Mouse (Mus musculus) embryonic fibroblast, embryonic 13.5 days (primary cell): ENCODE data around the gene Ablim1. TPM values are rescaled to one million over a fixed set of nuclear protein-coding genes. Genes with fewer than 3 reads are reported as not detected.

ENCODE experiments used
- H3K27ac ChIP-seq: 2 replicates; pipeline ENCODE4 v1.5.1; 2012; ENCODE audit warnings: low read length, control low read depth, inconsistent platforms; ENCODE audit not compliant: insufficient read depth
- H3K4me1 ChIP-seq: 2 replicates; pipeline ENCODE4 v1.6.1; 2011; ENCODE audit warnings: low read length; ENCODE audit not compliant: control insufficient read depth, insufficient read depth
- H3K4me3 ChIP-seq: 2 replicates; pipeline ENCODE4 v1.5.1; 2011; ENCODE audit warnings: mild to moderate bottlenecking, control low read depth, low read length; ENCODE audit not compliant: insufficient read depth
- CTCF ChIP-seq: IDR thresholded peaks from 2 replicates; pipeline ENCODE4 v1.5.1; 2011; ENCODE audit warnings: mild to moderate bottlenecking, control low read depth, low read length, moderate library complexity, borderline replicate concordance; ENCODE audit not compliant: insufficient read depth
- POLR2A ChIP-seq: IDR thresholded peaks from 2 replicates; pipeline ENCODE4 v1.6.1; 2011; ENCODE audit warnings: low read depth, mild to moderate bottlenecking, control low read depth, low read length, moderate library complexity
- polyA plus RNA-seq: library from polyadenylated mRNA; stranded (reverse); fragments of >200 nt; gene quantifications from 2 replicates; pipeline ENCODE4 v1.2.4, GENCODE M21; 2011; ENCODE audit warnings: low read depth; ENCODE audit not compliant: missing spikeins, insufficient read length

Gene Ablim1
- polyA plus RNA-seq, 1 experiment: 24.0 TPM

DNA sequence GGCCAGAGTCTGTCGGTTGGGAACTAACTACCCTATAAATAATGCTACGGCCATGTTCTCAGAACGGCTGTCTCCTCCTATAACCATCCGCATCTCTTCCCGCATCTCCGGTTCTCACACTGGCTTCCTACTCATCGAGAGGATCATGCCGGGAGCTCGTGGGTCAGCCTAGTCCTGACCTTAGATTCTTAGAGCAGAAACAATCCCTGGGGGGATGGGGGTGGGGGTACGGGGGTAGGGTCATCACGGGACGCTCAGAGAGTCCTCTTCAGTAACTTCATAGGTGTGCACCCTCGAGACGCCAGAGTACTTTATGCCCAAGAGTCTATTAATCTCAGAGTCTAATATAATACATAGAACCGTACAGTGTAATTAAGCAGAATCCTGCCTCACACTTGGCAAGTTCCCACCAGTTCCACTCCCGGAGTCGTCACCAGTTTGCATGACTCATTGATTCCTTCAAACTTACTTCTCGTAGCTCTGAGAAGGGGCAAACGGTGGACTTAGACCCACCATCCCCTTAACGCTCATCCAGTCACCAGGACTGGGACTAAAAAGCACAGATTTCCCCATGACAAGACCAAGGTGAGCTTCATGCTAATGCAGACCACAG lies 156.9 kb downstream of the Ablim1 start:
- Histone ChIP-seq H3K27ac (no peak overlapping the region), H3K4me3 (no peak overlapping the region), H3K4me1 (no peaks in the 10 kb centered on the region; the same call in 1 of the 2 replicates)
- no peak for TF ChIP-seq POLR2A
- TF ChIP-seq CTCF: no peak

DNA sequence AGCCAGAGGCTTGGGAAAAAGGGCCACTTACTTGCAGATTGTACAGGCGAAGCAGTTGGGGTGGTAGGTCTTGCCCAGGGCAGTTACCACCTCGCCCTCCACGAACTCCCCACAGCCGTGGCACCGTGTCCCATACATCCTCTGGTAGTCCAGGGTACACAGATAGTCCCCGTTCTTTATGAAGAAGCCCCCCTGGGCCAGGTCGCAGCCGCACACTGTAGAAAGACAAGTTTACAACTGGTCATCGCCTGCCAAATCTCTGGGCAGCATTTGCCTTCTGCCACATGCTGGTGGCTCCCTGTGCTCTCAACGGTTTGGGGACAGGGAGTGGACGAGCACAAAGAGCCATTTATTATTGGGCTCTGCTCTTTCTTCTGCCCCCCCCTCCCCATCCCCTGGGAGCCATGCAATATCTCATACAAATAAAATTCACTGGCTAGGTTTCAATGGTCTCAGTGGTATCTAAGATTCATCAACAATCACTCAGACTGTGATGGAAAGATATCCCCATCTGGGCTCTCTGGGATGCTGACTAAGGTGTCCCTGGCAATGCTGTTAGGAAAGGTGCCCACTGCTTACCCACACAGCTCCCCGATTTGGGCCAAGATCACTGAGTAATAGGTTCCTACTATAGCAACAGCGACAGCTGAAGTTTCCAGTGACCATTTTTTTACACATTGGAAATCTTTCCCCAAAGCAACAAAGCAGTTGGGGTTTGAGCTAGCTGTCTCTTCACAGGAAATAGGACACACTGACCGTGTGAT lies 159.4 kb downstream of the Ablim1 start:
- Histone ChIP-seq H3K27ac (no peak overlapping the region), H3K4me1 (no peaks in the 10 kb centered on the region; the same call in 1 of the 2 replicates), H3K4me3 (no peak overlapping the region)
- no peak for TF ChIP-seq CTCF
- no peak for TF ChIP-seq POLR2A

DNA sequence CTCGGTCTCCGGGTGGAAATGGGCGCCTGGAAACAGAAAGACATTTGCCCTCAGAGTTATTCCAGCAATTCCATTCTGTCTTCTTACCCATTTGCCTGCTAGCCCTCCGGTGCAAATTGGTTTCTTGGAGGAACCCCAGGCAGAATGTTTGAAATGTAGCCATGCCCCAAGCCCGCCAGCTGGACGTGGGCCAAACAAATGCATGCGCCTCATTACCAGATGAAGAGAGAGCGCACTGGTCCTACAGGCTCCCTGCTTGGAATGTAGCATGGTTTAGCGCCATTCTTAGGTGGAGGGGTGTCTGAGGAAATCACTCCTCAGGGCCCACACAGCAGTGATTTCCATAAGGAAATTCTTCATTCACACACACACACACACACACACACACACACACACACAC lies 162.4 kb downstream of the Ablim1 start:
- Histone ChIP-seq H3K4me3 (no peak overlapping the region), H3K4me1 (no peaks in the 10 kb centered on the region; the same call in 1 of the 2 replicates), H3K27ac (no peak overlapping the region)
- no peak for TF ChIP-seq POLR2A
- TF ChIP-seq CTCF: no peak

DNA sequence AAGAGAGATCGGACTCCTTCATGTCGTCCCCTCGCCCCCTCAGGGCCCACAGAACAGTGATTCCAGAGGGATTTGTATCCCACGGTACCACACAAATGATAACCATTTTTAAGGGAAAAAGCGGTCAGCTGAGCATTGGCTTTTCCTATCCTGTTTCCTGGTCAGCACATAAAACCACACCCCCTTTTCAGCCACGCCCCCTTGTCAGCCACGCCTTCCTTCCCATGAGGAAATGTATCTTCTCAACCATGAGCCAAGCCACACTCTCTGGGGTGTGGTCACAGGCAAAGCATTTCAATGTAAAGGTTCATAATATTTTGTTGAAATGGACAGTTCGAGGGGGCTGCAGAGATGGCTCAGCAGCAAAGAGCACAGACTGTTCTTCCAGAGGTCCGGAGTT lies 163.2 kb downstream of the Ablim1 start:
- TF ChIP-seq CTCF (no peak), POLR2A (no peak)
- no peaks in the 10 kb centered on the region; the same call in 1 of the 2 replicates for H3K4me1 ChIP-seq

DNA sequence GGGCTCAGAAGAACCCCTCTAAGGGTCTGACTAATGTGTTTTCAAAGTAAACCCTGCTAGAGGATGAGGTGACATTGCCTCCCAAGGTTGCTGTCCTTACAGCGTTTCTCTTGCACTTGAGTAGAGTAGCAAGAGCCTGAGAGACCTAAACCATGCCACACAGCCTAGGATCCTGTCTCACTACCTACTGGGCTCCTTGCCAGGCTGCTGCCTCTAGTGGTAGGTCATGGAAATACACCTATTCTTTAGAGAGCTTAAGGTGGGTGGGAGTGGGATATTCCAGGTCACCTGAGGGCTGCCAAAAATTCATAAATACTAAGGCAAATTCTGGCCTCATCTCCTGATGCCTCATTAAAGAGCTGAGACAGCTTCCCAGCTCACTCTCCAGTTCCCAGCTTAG lies 164.4 kb downstream of the Ablim1 start:
- Histone ChIP-seq H3K4me3 (no peak overlapping the region), H3K4me1 (no peaks in the 10 kb centered on the region), H3K27ac (no peak overlapping the region)
- TF ChIP-seq CTCF (peak; percentile 38; the same call in 1 of the 2 replicates), POLR2A (no peak)

More for the DNA sequence above, 163.2 kb downstream of the Ablim1 start:
- Histone ChIP-seq H3K4me3 (no peak overlapping the region), H3K27ac (no peak overlapping the region)

DNA sequence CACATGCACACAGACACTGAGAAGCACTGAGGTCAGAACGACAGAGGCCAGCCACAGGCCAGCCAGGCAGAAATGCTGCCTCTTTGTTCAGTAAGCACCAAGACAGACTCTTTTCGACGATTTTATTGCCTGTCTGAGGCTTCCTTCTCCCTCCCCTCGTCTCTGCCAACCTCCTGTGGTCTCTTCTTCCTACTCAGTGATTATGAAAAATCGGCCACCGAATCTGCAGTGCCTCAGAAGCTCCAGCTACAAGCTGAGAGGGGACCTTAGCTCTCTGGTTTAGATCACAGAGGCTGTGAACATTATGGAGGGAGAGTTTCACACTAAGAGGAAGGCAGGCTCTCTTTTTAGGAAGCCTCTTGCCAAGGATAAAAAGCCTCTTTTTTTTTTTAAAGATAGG lies 167.0 kb downstream of the Ablim1 start:
- Histone ChIP-seq H3K4me3 (no peak overlapping the region), H3K27ac (no peak overlapping the region; the same call in 1 of the 2 replicates), H3K4me1 (no peaks in the 10 kb centered on the region)
- TF ChIP-seq CTCF: no peak
- no peak for TF ChIP-seq POLR2A

DNA sequence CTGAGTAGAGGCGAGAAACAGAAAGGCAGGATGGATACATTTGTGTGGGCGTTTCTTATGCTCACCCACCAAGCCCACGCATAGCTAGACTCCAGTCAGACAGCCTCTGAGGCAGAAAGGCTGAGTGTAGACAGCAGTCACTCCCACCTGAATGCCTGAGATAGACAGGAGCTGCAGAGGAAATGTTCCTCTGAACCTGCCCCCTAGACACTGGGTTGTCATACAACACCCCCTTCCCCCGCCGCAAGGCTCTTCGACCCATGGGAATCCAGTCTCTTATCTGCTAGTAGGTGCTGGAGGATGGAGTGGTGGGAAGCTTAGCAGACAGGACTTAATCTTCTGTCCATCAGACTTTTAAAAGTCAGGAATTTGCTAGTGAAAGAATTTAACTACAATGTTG lies 167.8 kb downstream of the Ablim1 start:
- Histone ChIP-seq H3K4me1 (no peaks in the 10 kb centered on the region), H3K27ac (no peak overlapping the region), H3K4me3 (no peak overlapping the region)
- TF ChIP-seq POLR2A (no peak), CTCF (no peak)

DNA sequence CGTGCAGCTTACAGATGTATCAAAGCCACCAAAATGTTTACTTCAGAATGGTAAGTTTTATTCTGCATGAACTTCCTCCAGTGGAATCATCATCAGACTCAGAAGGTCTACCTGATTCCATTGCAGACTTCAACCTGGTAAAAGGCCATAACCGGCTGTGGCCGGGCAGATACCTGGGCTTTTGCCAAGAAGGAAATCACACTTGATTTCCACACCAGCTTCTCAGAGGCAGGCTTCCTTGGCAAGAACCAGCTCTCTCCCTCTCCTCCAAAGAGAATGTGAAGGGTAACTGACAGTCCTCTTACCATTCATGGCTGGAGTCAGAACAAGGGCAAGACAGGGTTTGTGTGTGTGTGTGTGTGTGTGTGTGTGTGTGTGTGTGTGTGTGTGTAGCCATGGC lies 171.1 kb downstream of the Ablim1 start:
- H3K4me3 ChIP-seq: no peak overlapping the region
- no peaks in the 10 kb centered on the region for H3K4me1 ChIP-seq
- no peak for TF ChIP-seq POLR2A
- no peak for TF ChIP-seq CTCF
- no peak overlapping the region for H3K27ac ChIP-seq

DNA sequence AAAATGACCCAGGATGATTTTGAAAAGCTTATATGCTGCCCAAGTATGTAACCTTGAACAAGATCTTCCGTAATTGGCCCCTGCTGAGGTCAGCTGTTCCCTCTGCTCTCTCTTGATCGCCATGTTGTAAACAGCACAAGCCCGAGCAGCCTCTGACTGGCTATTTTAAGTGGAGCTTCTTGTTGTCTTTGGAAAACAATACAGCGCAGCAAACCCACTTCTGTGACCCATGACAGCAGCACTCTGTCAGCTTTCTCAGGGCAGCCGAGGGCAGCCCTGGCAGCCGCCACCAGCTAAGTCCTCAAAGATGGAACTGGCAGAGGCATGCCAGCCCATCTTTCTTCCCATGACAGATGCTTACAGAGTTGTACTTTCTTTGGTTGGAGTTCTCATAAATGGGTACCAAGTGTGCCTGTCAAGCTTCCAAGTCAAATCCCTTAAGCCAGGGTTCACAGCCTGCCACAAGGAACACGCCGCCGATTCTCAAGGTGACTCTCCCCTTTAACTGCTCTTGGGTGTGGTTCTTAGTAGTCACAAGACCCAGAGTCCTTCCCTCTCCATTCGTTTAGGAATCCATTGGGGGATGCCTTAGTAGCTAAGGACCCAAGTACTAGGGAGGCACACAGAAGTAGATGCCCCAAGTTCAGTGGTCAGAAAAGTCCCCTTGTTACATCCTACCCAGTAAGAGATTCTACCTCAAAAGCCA lies 172.8 kb downstream of the Ablim1 start:
- Histone ChIP-seq H3K27ac (no peak overlapping the region), H3K4me3 (no peak overlapping the region), H3K4me1 (peaks cover 5% of the 10 kb centered on the region)
- TF ChIP-seq CTCF (no peak), POLR2A (no peak)
